Mouse (Mus musculus) neural tube, embryonic 13.5 days (tissue): ENCODE measurements around the gene Rbpj. TPM values are rescaled to one million over a fixed set of nuclear protein-coding genes. Genes with fewer than 3 reads are reported as not detected.

Experiments
- ATAC-seq: fragments of 200-750 bp; cut with Nextera tagmentation; 2 replicates; pipeline ENCODE4 v1.8.0; 2017; ENCODE audit warnings: low read depth, mild to moderate bottlenecking, moderate TSS enrichment, moderate library complexity
- H3K27ac ChIP-seq: fragments of 300-500 bp; sonication (generic); replicated peaks from 2 replicates; pipeline ENCODE4 v1.5.1; 2015; ENCODE audit warnings: moderate library complexity, mild to moderate bottlenecking, inconsistent platforms
- H3K27me3 ChIP-seq: fragments of 300-500 bp; sonication (generic); 2 replicates; pipeline ENCODE4 v1.6.1; 2015; ENCODE audit warnings: mild to moderate bottlenecking, inconsistent platforms
- H3K36me3 ChIP-seq: fragments of 300-500 bp; sonication (generic); 2 replicates; pipeline ENCODE4 v1.6.1; 2015; ENCODE audit warnings: mild to moderate bottlenecking, inconsistent platforms
- H3K4me1 ChIP-seq: fragments of 300-500 bp; sonication (generic); replicated peaks from 2 replicates; pipeline ENCODE4 v1.6.1; 2015; ENCODE audit warnings: inconsistent platforms
- H3K4me2 ChIP-seq: fragments of 300-500 bp; sonication (generic); 2 replicates; pipeline ENCODE4 v1.6.1; 2015; ENCODE audit warnings: inconsistent platforms, mild to moderate bottlenecking, moderate library complexity
- H3K4me3 ChIP-seq: fragments of 300-500 bp; sonication (generic); 2 replicates; pipeline ENCODE4 v1.5.1; 2015; ENCODE audit warnings: mild to moderate bottlenecking, inconsistent platforms
- H3K9ac ChIP-seq: fragments of 300-500 bp; sonication (generic); 2 replicates; pipeline ENCODE4 v1.6.1; 2015; ENCODE audit warnings: moderate library complexity, mild to moderate bottlenecking, inconsistent platforms
- H3K9me3 ChIP-seq: fragments of 300-500 bp; sonication (generic); 2 replicates; pipeline ENCODE4 v1.6.1; 2016; ENCODE audit warnings: inconsistent platforms
- WGBS: fragments of 180-500 bp; shearing (Covaris S2); methylation state at CpG from one replicate; pipeline ENCODE4 v1.1.7; 2015; 5-methylcytosine and 5-hydroxymethylcytosine counted together
- polyA plus RNA-seq: library from polyadenylated mRNA; unstranded; fragments of >200 nt; fragmentation: Nextera tagmentation; extraction: Ambion mirVana; gene quantifications from 2 replicates; pipeline ENCODE4 v1.2.1, GENCODE M21; 2015

The Rbpj gene
- polyA plus RNA-seq, 1 experiment from 2014 or later = 37.5 TPM

- H3K4me1 ChIP-seq = no peaks in the 10 kb centered on the region
- no peaks in the 10 kb centered on the region for H3K9me3 ChIP-seq
- no peak overlapping the region for H3K27ac ChIP-seq
- 85% methylated on average over 8 of the region's 8 CpGs for WGBS
- H3K36me3 ChIP-seq = no peaks in the 10 kb centered on the region
- no peak overlapping the region for H3K4me2 ChIP-seq
- ATAC-seq = no peak
- no peak overlapping the region for H3K9ac ChIP-seq
- no peaks in the 10 kb centered on the region for H3K27me3 ChIP-seq
- no peak overlapping the region for H3K4me3 ChIP-seq
Observed at GRCm38 (mm10) chr5:53451829-53452228, 14.1 kb upstream of the Rbpj start.

DNA sequence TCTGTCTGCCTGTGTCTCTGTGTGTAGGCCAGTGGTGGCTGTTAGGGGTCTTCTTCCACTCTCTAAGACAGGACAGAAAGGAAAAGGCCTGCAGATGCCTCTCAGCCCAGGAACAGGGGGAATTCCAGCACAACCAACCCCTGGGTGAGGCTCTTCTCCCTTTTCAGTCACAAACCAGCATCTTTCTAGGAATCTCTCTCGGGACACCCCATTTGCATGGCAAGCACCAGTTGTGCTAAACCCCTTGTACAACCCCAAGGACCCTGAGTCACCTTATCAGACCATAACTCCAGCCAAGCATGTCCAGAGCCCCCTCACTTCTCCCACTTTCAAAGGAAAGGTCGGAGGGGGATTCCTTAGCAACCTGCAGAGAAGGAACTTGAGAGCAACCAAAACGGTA is 13.0 kb upstream of the Rbpj start:
- no peak for ATAC-seq
- H3K27me3 ChIP-seq = no peaks in the 10 kb centered on the region
- H3K4me1 ChIP-seq = no peaks in the 10 kb centered on the region
- no peak overlapping the region for H3K4me2 ChIP-seq
- H3K9me3 ChIP-seq = no peaks in the 10 kb centered on the region
- no peak overlapping the region for H3K27ac ChIP-seq
- no peak overlapping the region for H3K4me3 ChIP-seq
- WGBS = 68% methylated on average over 3 of the region's 3 CpGs
- H3K36me3 ChIP-seq = no peaks in the 10 kb centered on the region
- H3K9ac ChIP-seq = no peak overlapping the region

DNA sequence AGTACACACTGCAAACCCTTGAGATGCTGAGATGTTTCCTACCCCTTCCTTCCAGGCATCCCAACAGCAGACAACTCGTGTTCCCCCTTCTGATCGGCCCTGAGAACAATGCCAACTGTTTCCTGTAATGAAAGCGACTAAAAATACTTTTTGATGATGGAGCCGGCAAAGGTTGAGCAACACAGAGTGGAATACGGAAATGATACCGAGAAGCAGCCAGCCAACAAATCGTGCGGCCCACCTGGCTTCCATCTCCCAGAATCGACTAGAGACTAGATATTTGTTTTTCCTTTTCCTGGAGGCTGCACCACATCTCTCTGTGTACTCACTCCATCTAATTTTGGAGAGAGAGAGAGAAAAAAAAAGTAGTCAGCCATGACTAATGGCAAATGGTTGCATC is 11.2 kb upstream of the Rbpj start:
- Histone ChIP-seq H3K36me3 (no peaks in the 10 kb centered on the region), H3K9ac (no peak overlapping the region), H3K27ac (no peak overlapping the region), H3K4me2 (no peak overlapping the region), H3K27me3 (no peaks in the 10 kb centered on the region), H3K4me3 (no peak overlapping the region), H3K4me1 (no peaks in the 10 kb centered on the region), H3K9me3 (no peaks in the 10 kb centered on the region)
- 93% methylated on average over 9 of the region's 9 CpGs for whole genome bisulfite sequencing
- ATAC-seq = no peak

- Histone ChIP-seq H3K9ac (no peak overlapping the region), H3K9me3 (no peaks in the 10 kb centered on the region), H3K36me3 (no peaks in the 10 kb centered on the region), H3K27me3 (no peaks in the 10 kb centered on the region), H3K4me3 (no peak overlapping the region), H3K4me2 (no peak overlapping the region), H3K27ac (no peak overlapping the region), H3K4me1 (no peaks in the 10 kb centered on the region)
- no peak for ATAC-seq
- WGBS = 96% methylated on average over 5 of the region's 5 CpGs
Observed at GRCm38 (mm10) chr5:53455459-53455858, 10.5 kb upstream of the Rbpj start.

DNA sequence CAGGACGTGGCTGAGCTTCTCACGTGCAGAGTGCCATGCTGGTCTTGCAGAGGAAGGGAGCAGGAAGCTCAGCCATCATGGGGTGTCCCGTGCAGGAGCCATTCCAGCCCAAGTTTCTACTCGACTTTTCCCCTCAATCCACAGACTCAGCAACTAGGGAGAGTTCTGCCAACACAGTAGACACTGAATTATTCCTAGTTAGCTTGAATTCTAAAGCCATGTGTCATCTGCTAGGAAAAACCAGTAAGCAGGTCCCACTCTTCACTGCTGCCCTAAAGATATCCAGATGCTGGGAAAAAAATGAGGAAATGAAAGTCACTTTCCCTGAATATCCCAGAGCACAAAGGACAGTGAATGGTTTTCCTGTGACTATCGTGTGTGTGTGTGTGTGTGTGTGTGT is 5.8 kb upstream of the Rbpj start:
- 81% methylated on average over 5 of the region's 5 CpGs for WGBS
- no peaks in the 10 kb centered on the region for H3K4me1 ChIP-seq
- H3K27me3 ChIP-seq = no peaks in the 10 kb centered on the region
- no peaks in the 10 kb centered on the region for H3K9me3 ChIP-seq
- no peak overlapping the region for H3K4me3 ChIP-seq
- H3K27ac ChIP-seq = no peak overlapping the region
- H3K36me3 ChIP-seq = no peaks in the 10 kb centered on the region
- no peak overlapping the region for H3K4me2 ChIP-seq
- H3K9ac ChIP-seq = no peak overlapping the region
- ATAC-seq = no peak

DNA sequence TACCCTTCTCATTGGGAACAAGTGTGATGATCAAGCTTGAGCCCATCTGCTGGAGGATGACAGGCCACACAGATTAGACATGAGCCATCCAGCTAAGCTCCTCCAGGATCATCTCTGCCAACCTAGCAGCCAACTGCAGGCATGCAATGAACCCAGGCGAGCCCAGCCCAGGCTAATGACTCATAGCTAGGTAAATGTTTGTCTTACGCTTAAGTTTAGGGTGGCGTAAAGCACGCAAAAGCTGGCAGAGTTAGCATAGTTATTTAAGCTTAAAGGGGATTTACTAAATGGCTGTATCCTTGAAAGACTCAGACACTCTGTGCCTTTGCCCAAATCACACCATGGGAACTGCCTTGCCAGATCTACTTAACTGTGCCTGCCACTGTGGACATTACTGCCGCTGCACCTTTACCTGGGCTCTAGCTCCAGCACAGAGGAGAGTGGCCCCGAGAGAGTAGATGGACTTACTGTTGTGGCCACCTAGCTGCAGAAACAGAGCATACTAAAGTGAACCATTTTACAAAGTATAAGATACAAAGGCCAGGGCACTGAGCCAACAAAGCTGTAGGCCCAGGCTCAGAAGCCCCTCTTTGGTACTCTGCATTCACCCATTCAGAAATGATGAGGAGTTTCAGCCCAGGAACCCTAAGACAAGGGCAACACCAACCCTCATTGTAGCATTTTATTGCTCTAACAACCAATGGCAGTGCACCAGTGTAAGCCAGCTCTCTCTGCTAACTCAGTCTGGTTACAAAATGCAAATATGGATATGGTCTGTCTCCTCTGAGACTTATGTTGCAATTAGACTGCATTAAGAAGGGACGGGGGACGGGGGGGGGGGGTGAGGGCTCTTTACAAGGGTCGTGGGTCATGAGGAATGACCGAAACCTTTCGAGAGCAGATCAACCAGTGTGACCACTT is 2.6 kb upstream of the Rbpj start:
- Histone ChIP-seq H3K27ac (no peak overlapping the region), H3K4me2 (no peak overlapping the region), H3K4me3 (no peak overlapping the region), H3K36me3 (no peaks in the 10 kb centered on the region), H3K4me1 (no peaks in the 10 kb centered on the region), H3K27me3 (no peaks in the 10 kb centered on the region; the same call in 1 of the 2 replicates), H3K9ac (no peak overlapping the region), H3K9me3 (no peaks in the 10 kb centered on the region)
- no peak for ATAC-seq
- 79% methylated on average over 11 of the region's 11 CpGs for WGBS

DNA sequence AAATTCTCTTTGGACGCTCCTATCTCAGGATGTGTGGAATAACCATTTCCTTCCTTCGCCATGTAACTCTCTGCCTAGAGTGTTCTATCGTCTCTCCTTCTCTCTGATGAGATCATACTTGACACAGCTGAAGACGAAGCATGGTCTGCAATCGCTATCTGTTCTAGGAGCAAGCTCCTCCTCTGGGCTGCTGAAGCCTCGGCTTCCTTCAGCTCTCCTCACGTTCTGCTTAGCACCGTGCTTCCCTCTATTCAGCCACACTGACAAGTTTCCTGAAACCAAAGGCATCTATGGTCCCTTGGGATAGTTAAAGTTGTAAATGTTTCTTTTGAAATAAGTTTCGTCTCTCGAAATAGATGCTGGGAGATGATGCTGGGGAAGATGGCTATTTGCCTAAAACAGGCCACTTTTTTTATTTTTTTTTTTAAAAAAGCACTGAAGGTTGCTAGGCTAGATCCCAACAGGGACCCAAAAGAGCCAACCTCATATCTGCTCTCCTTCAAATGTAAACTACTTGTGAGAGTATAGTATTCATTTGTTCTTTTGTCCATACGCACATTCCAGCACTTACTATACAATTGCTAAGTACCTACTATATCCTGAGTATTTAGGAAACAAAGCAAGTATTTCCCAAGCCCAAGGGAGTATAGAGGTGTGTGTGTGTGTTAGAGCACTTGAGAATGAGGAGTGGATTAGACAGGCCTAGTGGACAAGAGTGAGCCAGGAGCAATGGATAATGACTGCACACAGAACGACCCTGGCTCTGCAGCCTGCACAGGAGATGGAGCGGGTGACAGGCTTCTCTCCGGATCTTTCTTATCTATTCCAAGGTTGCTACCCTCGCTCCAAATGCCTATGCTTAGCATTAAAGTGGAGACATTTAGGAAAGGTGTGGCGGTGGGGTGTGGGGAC is 726 bp downstream of the Rbpj start:
- Histone ChIP-seq H3K4me2 (no peak overlapping the region), H3K27me3 (peaks cover 3% of the 10 kb centered on the region; the same call in 1 of the 2 replicates), H3K36me3 (no peaks in the 10 kb centered on the region), H3K4me1 (peaks cover 8% of the 10 kb centered on the region; the same call in 1 of the 2 replicates), H3K9me3 (no peaks in the 10 kb centered on the region), H3K27ac (no peak overlapping the region), H3K9ac (no peak overlapping the region), H3K4me3 (no peak overlapping the region)
- WGBS = 78% methylated on average over 16 of the region's 16 CpGs
- ATAC-seq = no peak

GRCm38 (mm10) chr5:53467602-53468001 is 1.6 kb downstream of the Rbpj start:
- no peak overlapping the region for H3K27ac ChIP-seq
- WGBS = 77% methylated on average over 9 of the region's 9 CpGs
- H3K4me3 ChIP-seq = no peak overlapping the region
- H3K4me2 ChIP-seq = no peak overlapping the region
- peaks cover 3% of the 10 kb centered on the region; the same call in 1 of the 2 replicates for H3K27me3 ChIP-seq
- H3K9ac ChIP-seq = no peak overlapping the region
- H3K4me1 ChIP-seq = peaks cover 8% of the 10 kb centered on the region; the same call in 1 of the 2 replicates
- no peak for ATAC-seq
- H3K36me3 ChIP-seq = no peaks in the 10 kb centered on the region
- no peaks in the 10 kb centered on the region for H3K9me3 ChIP-seq

DNA sequence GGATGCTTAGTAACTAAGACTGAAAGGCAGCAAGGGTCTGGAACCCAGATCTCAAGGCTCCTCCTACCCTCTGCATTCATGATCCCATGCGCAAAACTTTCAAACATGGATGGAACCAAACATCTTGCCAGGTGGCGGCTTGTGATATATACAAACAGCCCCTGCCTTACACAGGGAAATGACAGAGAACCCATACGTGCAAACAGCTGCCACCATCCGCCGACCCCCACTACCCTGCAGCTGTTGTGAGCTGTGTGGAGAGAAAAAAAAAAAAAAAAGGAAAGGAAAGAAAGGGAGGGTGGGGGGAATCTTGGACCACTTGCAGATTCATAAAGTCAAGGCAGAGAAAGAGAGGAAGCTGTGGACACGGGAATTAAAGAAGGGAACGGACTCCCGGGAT is 2.4 kb downstream of the Rbpj start:
- no peaks in the 10 kb centered on the region for H3K9me3 ChIP-seq
- H3K4me3 ChIP-seq = no peak overlapping the region
- WGBS = 59% methylated on average over 8 of the region's 8 CpGs
- H3K27ac ChIP-seq = no peak overlapping the region
- peaks cover 8% of the 10 kb centered on the region; the same call in 1 of the 2 replicates for H3K4me1 ChIP-seq
- peaks cover 3% of the 10 kb centered on the region; the same call in 1 of the 2 replicates for H3K27me3 ChIP-seq
- H3K36me3 ChIP-seq = no peaks in the 10 kb centered on the region
- H3K9ac ChIP-seq = no peak overlapping the region
- no peak for ATAC-seq
- H3K4me2 ChIP-seq = no peak overlapping the region

DNA sequence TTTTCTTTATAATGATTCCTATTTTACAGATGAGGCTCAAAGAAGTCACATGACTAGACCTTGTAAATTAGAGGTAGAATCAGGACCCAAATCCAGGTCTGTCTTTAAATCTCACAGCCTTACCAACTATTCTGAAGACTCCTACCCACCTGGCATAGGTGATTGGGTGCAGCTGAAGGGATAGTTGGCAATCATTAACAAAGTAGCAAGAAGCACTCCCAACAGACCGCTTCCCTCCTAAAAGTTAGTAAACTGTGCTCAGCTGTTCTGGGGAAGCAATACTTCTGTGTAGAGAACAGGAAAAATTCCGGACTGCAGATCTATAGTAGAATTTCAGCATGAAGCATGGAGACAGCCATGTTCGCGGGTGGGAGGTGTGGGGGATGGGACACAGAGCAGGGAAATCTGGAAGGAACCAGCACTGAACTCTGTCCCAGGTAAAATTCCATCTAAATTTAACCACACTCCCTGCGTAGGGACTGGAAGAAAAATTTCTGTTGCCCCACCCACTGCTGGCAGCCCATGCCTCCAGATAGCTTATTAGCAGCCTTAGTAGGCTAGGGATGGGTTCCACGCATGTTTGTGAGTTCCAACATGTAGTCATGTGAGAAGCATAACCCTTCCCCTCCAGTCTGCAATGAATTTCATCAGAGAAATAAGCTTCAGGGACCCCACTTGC is 3.3 kb downstream of the Rbpj start:
- Histone ChIP-seq H3K27ac (no peak overlapping the region), H3K9me3 (no peaks in the 10 kb centered on the region), H3K4me1 (peaks cover 8% of the 10 kb centered on the region; the same call in 1 of the 2 replicates), H3K27me3 (peaks cover 3% of the 10 kb centered on the region; the same call in 1 of the 2 replicates), H3K9ac (no peak overlapping the region), H3K36me3 (no peaks in the 10 kb centered on the region), H3K4me3 (no peak overlapping the region), H3K4me2 (no peak overlapping the region)
- 85% methylated on average over 6 of the region's 6 CpGs for WGBS
- ATAC-seq = no peak

GRCm38 (mm10) chr5:53469777-53470131 is 3.8 kb downstream of the Rbpj start:
- no peak overlapping the region for H3K4me2 ChIP-seq
- no peaks in the 10 kb centered on the region for H3K9me3 ChIP-seq
- H3K27ac ChIP-seq = no peak overlapping the region
- 69% methylated on average over 9 of the region's 9 CpGs for WGBS
- H3K4me3 ChIP-seq = no peak overlapping the region
- H3K27me3 ChIP-seq = peaks cover 3% of the 10 kb centered on the region; the same call in 1 of the 2 replicates
- no peaks in the 10 kb centered on the region for H3K36me3 ChIP-seq
- no peak for ATAC-seq
- H3K9ac ChIP-seq = no peak overlapping the region
- peaks cover 8% of the 10 kb centered on the region; the same call in 1 of the 2 replicates for H3K4me1 ChIP-seq
